Mouse (Mus musculus) bone marrow macrophage, adult 2 months (primary cell): Measurements from ENCODE around the gene Ppp1r15a.
"Not testable (repeated sequence)": the region's sequence is repeated elsewhere in the genome, so short reads cannot be mapped to it uniquely, and the experiment has no call there.

Experiments used
- CTCF ChIP-seq: IDR thresholded peaks from 2 replicates; pipeline ENCODE4 v1.5.1; 2012; ENCODE audit warnings: low read depth, mild to moderate bottlenecking, low read length, moderate library complexity
- POLR2A ChIP-seq: IDR thresholded peaks from 2 replicates; pipeline ENCODE4 v1.6.1; 2012; ENCODE audit warnings: mild to moderate bottlenecking, low read depth, low read length, borderline replicate concordance

GRCm38 (mm10) chr7:45527169-45527568 is 1.1 kb upstream of the Ppp1r15a start:
- TF ChIP-seq CTCF, POLR2A: not testable (repeated sequence)
